In the genomic region with DNA sequence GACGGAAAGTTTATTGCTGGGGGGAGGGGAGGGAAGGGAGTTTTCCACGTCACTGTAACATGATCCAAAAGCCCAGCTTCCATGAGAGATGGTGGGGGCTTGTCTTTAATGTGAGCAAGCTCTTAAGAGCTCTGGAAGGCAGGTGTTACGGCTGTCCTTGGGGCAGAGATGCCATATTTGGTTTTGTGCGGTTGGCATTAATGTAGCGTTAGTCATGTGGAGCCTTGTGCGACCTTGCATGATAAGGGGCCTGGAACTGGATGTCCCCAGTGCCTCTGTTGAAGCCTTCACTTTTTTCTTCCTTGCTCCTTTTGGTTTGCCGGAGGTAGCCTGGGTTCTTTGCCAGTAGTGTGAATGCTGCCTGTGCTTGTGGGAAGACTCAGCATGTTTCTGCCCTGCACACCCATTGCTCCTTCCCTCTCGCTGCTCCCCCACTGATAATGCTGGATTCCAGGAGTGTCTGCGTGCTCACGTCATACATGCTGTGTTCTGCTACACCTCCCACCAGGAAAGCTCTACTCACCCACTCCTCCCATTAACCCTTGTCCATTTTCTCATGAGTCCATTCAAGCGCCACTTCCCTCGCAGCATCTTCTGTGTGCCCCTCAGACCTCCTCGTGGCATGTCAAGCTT, we compare ENCODE assay signal across 18 mouse cellular contexts.
DNase-seq lines count a peak whose midpoint lies in the region; ATAC-seq and TF ChIP-seq lines count a peak whose summit lies in the region.
"Had no signal": no experiment of that assay in that cellular context is flagged by ENCODE, and none has a peak within 500 bp of the region (broad histone marks: within the 10 kb centered on the region; RNA-seq: fewer than 3 reads in every experiment).

No protein-coding gene starts in this region.

- TF ChIP-seq CTCF in intestine, postnatal 0 days (IDR thresholded peaks at IDR 0.05; ENCODE audit: low read depth): no peak

- WGBS in intestine, embryonic 15.5 days: 79% methylated on average over 13 of the region's 13 CpGs
- WGBS in intestine, postnatal 0 days: 77% methylated on average over 13 of the region's 13 CpGs

- no peak overlapping the region for H3K4me3 ChIP-seq in intestine, embryonic 15.5 days (replicated peaks)
- no peak overlapping the region for H3K4me3 ChIP-seq in intestine, postnatal 0 days (ENCODE audit: low read depth, low read length)
- H3K4me3 ChIP-seq: embryonic facial prominence, embryonic 15.5 days; hindbrain, embryonic 13.5 days had no signal

- H3K9me3 ChIP-seq in intestine, embryonic 15.5 days: no peaks in the 10 kb centered on the region
- no peaks in the 10 kb centered on the region for H3K9me3 ChIP-seq in intestine, postnatal 0 days (ENCODE audit: control insufficient read depth)
- H3K9me3 ChIP-seq: embryonic facial prominence, embryonic 15.5 days; hindbrain, embryonic 13.5 days had no signal

- DNase-seq in adrenal gland, postnatal 36 days: peak; percentile 59 to 62
- DNase-seq in heart, adult 9 months (ENCODE audit: low spot score in 2 of 2): peak; percentile 50 to 51
- DNase-seq in heart, postnatal 10 days: peak; percentile 43 to 58
- DNase-seq in gastrocnemius, postnatal 4 days (ENCODE audit: low spot score in 2 of 2): no peak
- DNase-seq in cerebellum, adult 9-11 months: no peak
- DNase-seq: cerebellum, adult 8-10 months; gastrocnemius, postnatal 14 days; kidney, adult 11 months; layer of hippocampus, postnatal 36 days; left cerebral cortex, postnatal 4 days; midbrain, embryonic 14.5 days; right cerebral cortex, postnatal 4 days had no signal

- H3K27me3 ChIP-seq in intestine, embryonic 15.5 days (replicated peaks): no peaks in the 10 kb centered on the region
- no peaks in the 10 kb centered on the region for H3K27me3 ChIP-seq in intestine, postnatal 0 days (replicated peaks; ENCODE audit: control insufficient read depth, insufficient read depth, low read length)
- H3K27me3 ChIP-seq: embryonic facial prominence, embryonic 15.5 days had no signal

- peak; percentile 32; the same call in 1 of the 2 replicates for ATAC-seq in intestine, embryonic 15.5 days
- ATAC-seq in intestine, postnatal 0 days: no peak; the same call in 1 of the 2 replicates
- ATAC-seq: CD4-positive, CD25-positive, alpha-beta regulatory T cell, adult 4 months had no signal

- intact Hi-C loops in heart, postnatal 10 days (cut with DNase I): no loop called here

- no peak overlapping the region for H3K27ac ChIP-seq in intestine, embryonic 15.5 days
- no peak overlapping the region for H3K27ac ChIP-seq in intestine, postnatal 0 days (ENCODE audit: low read depth, low read length)
- H3K27ac ChIP-seq: embryonic facial prominence, embryonic 15.5 days; hindbrain, embryonic 13.5 days had no signal

- H3K4me1 ChIP-seq in intestine, embryonic 15.5 days (replicated peaks): no peaks in the 10 kb centered on the region
- no peaks in the 10 kb centered on the region for H3K4me1 ChIP-seq in intestine, postnatal 0 days (replicated peaks; ENCODE audit: control insufficient read depth, insufficient read depth, low read length)
- H3K4me1 ChIP-seq: embryonic facial prominence, embryonic 15.5 days; hindbrain, embryonic 13.5 days had no signal

- no peaks in the 10 kb centered on the region for H3K36me3 ChIP-seq in intestine, embryonic 15.5 days
- H3K36me3 ChIP-seq in intestine, postnatal 0 days (ENCODE audit: control insufficient read depth, insufficient read depth): no peaks in the 10 kb centered on the region
- H3K36me3 ChIP-seq: embryonic facial prominence, embryonic 15.5 days; hindbrain, embryonic 13.5 days had no signal

- no peak overlapping the region for H3K9ac ChIP-seq in intestine, embryonic 15.5 days
- H3K9ac ChIP-seq in intestine, postnatal 0 days (ENCODE audit: low read depth, low read length): no peak overlapping the region
- H3K9ac ChIP-seq: embryonic facial prominence, embryonic 15.5 days; hindbrain, embryonic 13.5 days had no signal

- no peak overlapping the region for H3K4me2 ChIP-seq in intestine, embryonic 15.5 days (replicated peaks)
- no peak overlapping the region for H3K4me2 ChIP-seq in intestine, postnatal 0 days (replicated peaks; ENCODE audit: low read depth)
- H3K4me2 ChIP-seq: embryonic facial prominence, embryonic 15.5 days; hindbrain, embryonic 13.5 days; liver, embryonic 11.5 days had no signal

Comparison
In these comparisons a context has a peak if more than half of its experiments do, and no peak if none do; other contexts are left out.
1. DNase-seq: peak in adrenal gland, postnatal 36 days (2 of 2), heart, adult 9 months (2 of 2) and heart, postnatal 10 days (2 of 2); none in gastrocnemius, postnatal 4 days (0 of 2) and cerebellum, adult 9-11 months (single experiment).